ENCODE assay signal across 8 mouse cellular contexts in genomic region chr17:29032274-29033069, GRCm38 (mm10). TPM values are rescaled to one million over a fixed set of nuclear protein-coding genes. Genes with fewer than 3 reads are reported as not detected.
DNase-seq lines count a peak whose midpoint lies in the region; ATAC-seq and TF ChIP-seq lines count a peak whose summit lies in the region.

Srsf3 (plus strand) TSS chr17:29032628.

- peak; percentile 98 to 99 for TF ChIP-seq POLR2A in MEL (IDR thresholded peaks at IDR 0.05; ENCODE audit: control insufficient read depth in 1 of 2, insufficient read depth in 1 of 2, low read depth in 1 of 2, low read length in 2 of 2, poor library complexity in 1 of 2)
- peak; percentile 99; the same call in 1 of the 2 replicates for TF ChIP-seq POLR2A in cerebellum, adult 2 months (IDR thresholded peaks at IDR 0.05; ENCODE audit: borderline replicate concordance, insufficient read depth, low read length)

- TF ChIP-seq EP300 in MEL (IDR thresholded peaks at IDR 0.05; ENCODE audit: low read depth in 1 of 2, low read length in 2 of 2), result peak in 1 of 2 experiments; percentile 30; a peak in 2 of 4 replicates

- TF ChIP-seq CTCF in MEL (IDR thresholded peaks at IDR 0.05 in 2 of 3, conservative IDR thresholded peaks at IDR 0.05 in 1 of 3; ENCODE audit: control insufficient read depth in 1 of 3, insufficient read depth in 1 of 3, low read depth in 2 of 3, low read length in 3 of 3, poor library complexity in 1 of 3, severe bottlenecking in 1 of 3), result no peak
- TF ChIP-seq CTCF in cerebellum, adult 2 months (IDR thresholded peaks at IDR 0.05; ENCODE audit: borderline replicate concordance, insufficient read depth, low read depth, low read length), result no peak

- no peak for TF ChIP-seq RAD21 in MEL (IDR thresholded peaks at IDR 0.05; ENCODE audit: low read depth, low read length)

- under 1% methylated on average over 76 of the region's 77 CpGs for WGBS in cerebellum, adult 2 months
- WGBS in lung, embryonic 16.5 days, result under 1% methylated on average over 76 of the region's 77 CpGs

- peaks cover 26 to 27% of the 10 kb centered on the region in 2 experiments for H3K36me3 ChIP-seq in MEL (ENCODE audit: control insufficient read depth in 1 of 2, insufficient read depth in 2 of 2, low read length in 2 of 2)
- peaks cover 14% of the 10 kb centered on the region for H3K36me3 ChIP-seq in lung, embryonic 16.5 days (ENCODE audit: control insufficient read depth, insufficient read depth, low read length)

- peaks cover 5 to 11% of the 10 kb centered on the region in 2 experiments; a peak in 3 of 4 replicates for H3K4me1 ChIP-seq in MEL (ENCODE audit: control insufficient read depth in 1 of 2, insufficient read depth in 2 of 2, low read length in 2 of 2)
- H3K4me1 ChIP-seq in cerebellum, adult 2 months (ENCODE audit: control insufficient read depth, insufficient read depth, low read length), result no peaks in the 10 kb centered on the region; the same call in 1 of the 2 replicates
- peaks cover 17% of the 10 kb centered on the region for H3K4me1 ChIP-seq in lung, embryonic 16.5 days (replicated peaks; ENCODE audit: control insufficient read depth, insufficient read depth, low read length)

- H3K4me2 ChIP-seq in lung, embryonic 16.5 days (ENCODE audit: low read depth, low read length), result peak within 1 kb of the TSS; percentile 86

- peak within 1 kb of the TSS; percentile 83 to 99 for H3K4me3 ChIP-seq in MEL (ENCODE audit: control insufficient read depth in 1 of 2, insufficient read depth in 1 of 2, low read depth in 2 of 2, low read length in 2 of 2)
- H3K4me3 ChIP-seq in cerebellum, adult 2 months (replicated peaks; ENCODE audit: insufficient read depth, low read depth, low read length), result peak within 1 kb of the TSS; percentile 74
- H3K4me3 ChIP-seq in lung, embryonic 16.5 days (ENCODE audit: low read length), result peak within 1 kb of the TSS; percentile 73

- peak; percentile 86 to 91 for ATAC-seq in hematopoietic stem cell, adult 5-6 weeks (replicated peaks in 1 of 2; ENCODE audit: insufficient read depth in 1 of 2, low FRiP score in 2 of 2, low TSS enrichment in 1 of 2, low read depth in 1 of 2, poor library complexity in 2 of 2, severe bottlenecking in 2 of 2)
- ATAC-seq in lung, embryonic 16.5 days (ENCODE audit: low read depth), result peak; percentile 99

- no peaks in the 10 kb centered on the region for H3K9me3 ChIP-seq in MEL (replicated peaks; ENCODE audit: insufficient read depth, low read length)
- no peaks in the 10 kb centered on the region for H3K9me3 ChIP-seq in lung, embryonic 16.5 days (ENCODE audit: control insufficient read depth, low read length)

- peak; percentile 99 for DNase-seq in MEL (ENCODE audit: low read depth, low spot score)
- peak; percentile 99 for DNase-seq in cerebellum, adult 2 months
- DNase-seq in forelimb bud, embryonic 11.5 days (ENCODE audit: low read depth, low spot score), result peak; percentile 98
- peak; percentile 99 for DNase-seq in layer of hippocampus, adult 9-10 months (ENCODE audit: low spot score)
- DNase-seq in ovary, postnatal 10 days (ENCODE audit: low spot score), result peak; percentile 98
- DNase-seq in thymus, postnatal 10 days (ENCODE audit: low spot score in 2 of 2), result peak; percentile 99 to 100

- peak within 1 kb of the TSS; percentile 100 for H3K9ac ChIP-seq in MEL (ENCODE audit: control insufficient read depth, low read depth, low read length, poor library complexity, severe bottlenecking)
- H3K9ac ChIP-seq in lung, embryonic 16.5 days (ENCODE audit: low read length), result peak within 1 kb of the TSS; percentile 99

- peak within 1 kb of the TSS; percentile 98 for H3K27ac ChIP-seq in MEL (ENCODE audit: control insufficient read depth, low read depth, low read length)
- peak within 1 kb of the TSS; percentile 91 for H3K27ac ChIP-seq in cerebellum, adult 2 months (ENCODE audit: insufficient read depth, low read length)
- peak within 1 kb of the TSS; percentile 99 for H3K27ac ChIP-seq in lung, embryonic 16.5 days (ENCODE audit: low read length)

- H3K27me3 ChIP-seq in MEL (ENCODE audit: control insufficient read depth in 1 of 2, insufficient read depth in 2 of 2, low read length in 2 of 2), result no peaks in the 10 kb centered on the region
- H3K27me3 ChIP-seq in cerebellum, adult 2 months (ENCODE audit: control insufficient read depth, insufficient read depth, low read length), result no peaks in the 10 kb centered on the region
- H3K27me3 ChIP-seq in lung, embryonic 16.5 days (ENCODE audit: control insufficient read depth, insufficient read depth, low read depth, low read length), result no peaks in the 10 kb centered on the region

- peaks cover 54% of the 10 kb centered on the region for H3K79me2 ChIP-seq in MEL (ENCODE audit: control insufficient read depth, insufficient read depth, low read length, poor library complexity)

TF ChIP-seq in MEL, 35 proteins besides CTCF, POLR2A, EP300 and RAD21:
- no peak; the same call in 1 of the 2 replicates for TF ChIP-seq ETS1 (IDR thresholded peaks at IDR 0.05; ENCODE audit: low read depth, low read length)
- TF ChIP-seq POLR2AphosphoS2 (IDR thresholded peaks at IDR 0.05; ENCODE audit: low read length), result peak; percentile 91
- peak; percentile 87 for TF ChIP-seq HCFC1 (IDR thresholded peaks at IDR 0.05; ENCODE audit: low read depth, low read length)
- TF ChIP-seq ELF1 (IDR thresholded peaks at IDR 0.05; ENCODE audit: low read depth, low read length), result peak; percentile 83
- TF ChIP-seq POLR2AphosphoS5 (IDR thresholded peaks at IDR 0.05; ENCODE audit: borderline replicate concordance, low read depth, low read length), result peak; percentile 89; the same call in 1 of the 2 replicates
- no peak for TF ChIP-seq MAFK (IDR thresholded peaks at IDR 0.05; ENCODE audit: borderline replicate concordance, low read depth, low read length)
- peak; percentile 97 for TF ChIP-seq USF1 (IDR thresholded peaks at IDR 0.05; ENCODE audit: low read depth, low read length)
- TF ChIP-seq NELFE (IDR thresholded peaks at IDR 0.05; ENCODE audit: low read depth, low read length), result peak; percentile 100
- TF ChIP-seq CHD2 (IDR thresholded peaks at IDR 0.05; ENCODE audit: low read length), result peak; percentile 86
- peak; percentile 40; the same call in 1 of the 2 replicates for TF ChIP-seq NRF1 (IDR thresholded peaks at IDR 0.05; ENCODE audit: insufficient read depth, low read depth, low read length, poor library complexity, severe bottlenecking)
- TF ChIP-seq USF2 (IDR thresholded peaks at IDR 0.05; ENCODE audit: borderline replicate concordance in 1 of 2, insufficient read depth in 1 of 2, low read depth in 1 of 2, low read length in 2 of 2), result peak; percentile 46 to 83; a peak in 3 of 4 replicates
- TF ChIP-seq UBTF (IDR thresholded peaks at IDR 0.05; ENCODE audit: borderline replicate concordance, insufficient read depth, low read depth, low read length), result 0 out of 2 replicates have a peak, but pooled peaks have one; percentile 78
- peak; percentile 90 for TF ChIP-seq MXI1 (IDR thresholded peaks at IDR 0.05; ENCODE audit: low read depth, low read length)
- no peak for TF ChIP-seq MYB (IDR thresholded peaks at IDR 0.05; ENCODE audit: low read depth, low read length)
- peak; percentile 51; the same call in 1 of the 2 replicates for TF ChIP-seq BHLHE40 (IDR thresholded peaks at IDR 0.05; ENCODE audit: borderline replicate concordance, low read depth, low read length)
- TF ChIP-seq MAZ (IDR thresholded peaks at IDR 0.05; ENCODE audit: low read depth, low read length), result 0 out of 2 replicates have a peak, but pooled peaks have one; percentile 83
- TF ChIP-seq ZKSCAN1 (IDR thresholded peaks at IDR 0.05; ENCODE audit: low read depth, low read length), result no peak
- peak; percentile 99 for TF ChIP-seq ZMIZ1 (IDR thresholded peaks at IDR 0.05; ENCODE audit: low read depth, low read length)
- no peak; the same call in none of the 2 replicates for TF ChIP-seq TCF12 (IDR thresholded peaks at IDR 0.05; ENCODE audit: low read depth, low read length)
- TF ChIP-seq JUND (IDR thresholded peaks at IDR 0.05; ENCODE audit: low read depth, low read length), result no peak
- no peak for TF ChIP-seq GATA1 (IDR thresholded peaks at IDR 0.05; ENCODE audit: low read depth, low read length)
- TF ChIP-seq E2F4 (IDR thresholded peaks at IDR 0.05; ENCODE audit: borderline replicate concordance, low read depth, low read length), result peak; percentile 21; the same call in 1 of the 2 replicates
- no peak for TF ChIP-seq TAL1 (IDR thresholded peaks at IDR 0.05; ENCODE audit: low read length)
- TF ChIP-seq ZC3H11A (IDR thresholded peaks at IDR 0.05; ENCODE audit: low read depth, low read length), result peak; percentile 73
- peak; percentile 98 for TF ChIP-seq TBP (IDR thresholded peaks at IDR 0.05; ENCODE audit: low read depth, low read length)
- peak; percentile 60 for TF ChIP-seq SIN3A (IDR thresholded peaks at IDR 0.05; ENCODE audit: low read length)
- no peak; the same call in 1 of the 2 replicates for TF ChIP-seq KAT2A (conservative IDR thresholded peaks at IDR 0.05; ENCODE audit: low read depth, low read length)
- peak; percentile 47 for TF ChIP-seq MYC (IDR thresholded peaks at IDR 0.05; ENCODE audit: low read depth, low read length)
- 0 out of 2 replicates have a peak, but pooled peaks have one; percentile 36 for TF ChIP-seq RCOR1 (IDR thresholded peaks at IDR 0.05; ENCODE audit: low read depth, low read length)
- no peak for TF ChIP-seq MEF2A (IDR thresholded peaks at IDR 0.05; ENCODE audit: extremely low read depth, insufficient replicate concordance, low read depth, low read length, poor library complexity, severe bottlenecking)
- no peak for TF ChIP-seq SMC3 (IDR thresholded peaks at IDR 0.05; ENCODE audit: low read depth, low read length)
- TF ChIP-seq GABPA (IDR thresholded peaks at IDR 0.05; ENCODE audit: low read depth, low read length), result no peak
- peak; percentile 60 for TF ChIP-seq CHD1 (IDR thresholded peaks at IDR 0.05; ENCODE audit: low read depth, low read length)
- no peak for TF ChIP-seq ZNF384 (IDR thresholded peaks at IDR 0.05; ENCODE audit: low read depth, low read length)
- peak; percentile 88 for TF ChIP-seq MAX (IDR thresholded peaks at IDR 0.05; ENCODE audit: low read length)

RNA-seq across cellular contexts. Expression of gene Srsf3, which starts in this region (rescaled TPM):
- total RNA-seq in MEL (2012; rRNA removed), result 312 and 367 TPM in 2 replicates
- 100 to 1,000 TPM; 326 to 556 TPM for polyA plus RNA-seq in MEL (2012; ENCODE audit: insufficient read depth in 1 of 2, insufficient read length in 2 of 2, low read depth in 1 of 2, low replicate concordance in 2 of 2, missing spikeins in 1 of 2)
- 129 and 136 TPM in 2 replicates for polyA plus RNA-seq in cerebellum, adult 2 months (2012; rRNA removed)
- 716 and 982 TPM in 2 replicates for total RNA-seq in hematopoietic stem cell, adult 5-6 weeks (2017)
- 563 and 593 TPM in 2 replicates for polyA plus RNA-seq in lung, embryonic 16.5 days (2015; fragmentation: Nextera tagmentation; extraction: Ambion mirVana)

Comparison
In these comparisons a context has a peak if more than half of its experiments do, and no peak if none do; other contexts are left out.
1. Peak in every context shown above with its lines: DNase-seq, ATAC-seq, H3K4me3 ChIP-seq and H3K27ac ChIP-seq.